Mouse (Mus musculus) midbrain, embryonic 12.5 days (tissue): Measurements from ENCODE around the gene Phf20. TPM values are rescaled to one million over a fixed set of nuclear protein-coding genes. Genes with fewer than 3 reads are reported as not detected.
"Not testable (repeated sequence)": the region's sequence is repeated elsewhere in the genome, so short reads cannot be mapped to it uniquely, and the experiment has no call there.

Source experiments
- ATAC-seq: fragments of 200-750 bp; cut with Nextera tagmentation; 2 replicates; pipeline ENCODE4 v1.8.0; 2017; ENCODE audit warnings: low read depth, moderate TSS enrichment, moderate library complexity; ENCODE audit not compliant: low FRiP score
- H3K27ac ChIP-seq: fragments of 300-500 bp; sonication (generic); replicated peaks from 2 replicates; pipeline ENCODE4 v1.5.1; 2016; ENCODE audit warnings: mild to moderate bottlenecking
- H3K27me3 ChIP-seq: fragments of 300-500 bp; sonication (generic); 2 replicates; pipeline ENCODE4 v1.6.1; 2016; ENCODE audit warnings: mild to moderate bottlenecking
- H3K36me3 ChIP-seq: fragments of 300-500 bp; sonication (generic); 2 replicates; pipeline ENCODE4 v1.6.1; 2016
- H3K4me1 ChIP-seq: fragments of 300-500 bp; sonication (generic); 2 replicates; pipeline ENCODE4 v1.6.1; 2016
- H3K4me2 ChIP-seq: fragments of 300-500 bp; sonication (generic); replicated peaks from 2 replicates; pipeline ENCODE4 v1.6.1; 2016; ENCODE audit warnings: mild to moderate bottlenecking, moderate library complexity
- H3K4me3 ChIP-seq: fragments of 300-500 bp; sonication (generic); 2 replicates; pipeline ENCODE4 v1.5.1; 2016; ENCODE audit warnings: mild to moderate bottlenecking
- H3K9ac ChIP-seq: fragments of 300-500 bp; sonication (generic); replicated peaks from 2 replicates; pipeline ENCODE4 v1.6.1; 2016; ENCODE audit warnings: mild to moderate bottlenecking, moderate library complexity
- H3K9me3 ChIP-seq: fragments of 300-500 bp; sonication (generic); 2 replicates; pipeline ENCODE4 v1.6.1; 2016; ENCODE audit warnings: mild to moderate bottlenecking
- WGBS: fragments of 180-500 bp; shearing (Covaris S2); methylation state at CpG from one replicate; pipeline ENCODE4 v1.1.7; 2016; 5-methylcytosine and 5-hydroxymethylcytosine counted together
- polyA plus RNA-seq: library from polyadenylated mRNA; unstranded; fragments of >200 nt; fragmentation: Nextera tagmentation; extraction: Ambion mirVana; gene quantifications from 2 replicates; pipeline ENCODE4 v1.2.1, GENCODE M21; 2016

The Phf20 gene
- polyA plus RNA-seq, 1 experiment from 2014 or later = 91.8 TPM

DNA sequence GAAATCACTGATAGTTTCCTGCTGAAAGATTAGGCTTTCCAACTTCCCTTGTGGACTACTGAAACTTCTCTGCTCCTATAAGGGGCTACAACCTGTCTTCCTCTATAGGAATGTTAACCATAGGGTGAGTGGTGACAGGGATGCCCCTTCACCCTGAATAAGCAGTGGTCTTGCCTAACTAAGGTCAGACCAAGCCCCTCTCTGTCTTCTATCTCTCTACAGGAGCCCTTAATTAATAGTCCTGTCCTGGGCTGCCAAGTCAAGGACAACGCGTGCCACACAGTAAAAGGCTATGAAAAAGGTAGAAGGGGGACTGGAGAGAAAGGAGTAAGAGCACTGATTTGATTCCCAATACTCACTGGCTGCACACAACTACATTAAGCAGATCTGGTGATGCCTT, 14.7 kb upstream of the Phf20 start:
- no peaks in the 10 kb centered on the region for H3K9me3 ChIP-seq
- H3K9ac ChIP-seq = peak overlapping the region; percentile 37
- no peak for ATAC-seq
- H3K27me3 ChIP-seq = no peaks in the 10 kb centered on the region
- peaks cover 15% of the 10 kb centered on the region for H3K36me3 ChIP-seq
- WGBS = 86% methylated on average over 2 of the region's 2 CpGs
- H3K27ac ChIP-seq = no peak overlapping the region
- no peak overlapping the region for H3K4me3 ChIP-seq
- H3K4me1 ChIP-seq = peaks cover 22% of the 10 kb centered on the region
- H3K4me2 ChIP-seq = peak overlapping the region; percentile 60

DNA sequence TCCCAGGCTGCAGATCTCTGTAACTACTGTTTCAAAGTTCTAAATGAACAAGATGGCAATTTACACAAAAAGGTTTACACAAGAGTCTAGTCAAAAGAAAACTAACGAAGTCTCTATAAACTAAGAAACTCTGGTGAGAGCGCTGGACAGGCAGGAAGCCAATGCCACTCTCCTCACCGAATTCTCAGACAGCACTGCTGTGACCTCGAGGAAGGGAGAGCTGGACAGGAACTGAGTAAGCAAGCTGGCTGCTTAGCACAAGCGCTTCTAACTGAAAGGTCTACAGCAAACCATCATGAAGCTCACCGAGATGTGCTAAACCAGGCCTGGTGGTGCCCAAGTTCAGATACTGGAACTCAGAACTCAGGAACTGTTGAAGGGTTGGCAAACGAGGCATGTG, 7.0 kb upstream of the Phf20 start:
- H3K9ac ChIP-seq, H3K27me3 ChIP-seq, H3K36me3 ChIP-seq, H3K27ac ChIP-seq, H3K9me3 ChIP-seq, H3K4me1 ChIP-seq, ATAC-seq, H3K4me2 ChIP-seq, H3K4me3 ChIP-seq: not testable (repeated sequence)
- 86% methylated on average over 7 of the region's 7 CpGs for WGBS

DNA sequence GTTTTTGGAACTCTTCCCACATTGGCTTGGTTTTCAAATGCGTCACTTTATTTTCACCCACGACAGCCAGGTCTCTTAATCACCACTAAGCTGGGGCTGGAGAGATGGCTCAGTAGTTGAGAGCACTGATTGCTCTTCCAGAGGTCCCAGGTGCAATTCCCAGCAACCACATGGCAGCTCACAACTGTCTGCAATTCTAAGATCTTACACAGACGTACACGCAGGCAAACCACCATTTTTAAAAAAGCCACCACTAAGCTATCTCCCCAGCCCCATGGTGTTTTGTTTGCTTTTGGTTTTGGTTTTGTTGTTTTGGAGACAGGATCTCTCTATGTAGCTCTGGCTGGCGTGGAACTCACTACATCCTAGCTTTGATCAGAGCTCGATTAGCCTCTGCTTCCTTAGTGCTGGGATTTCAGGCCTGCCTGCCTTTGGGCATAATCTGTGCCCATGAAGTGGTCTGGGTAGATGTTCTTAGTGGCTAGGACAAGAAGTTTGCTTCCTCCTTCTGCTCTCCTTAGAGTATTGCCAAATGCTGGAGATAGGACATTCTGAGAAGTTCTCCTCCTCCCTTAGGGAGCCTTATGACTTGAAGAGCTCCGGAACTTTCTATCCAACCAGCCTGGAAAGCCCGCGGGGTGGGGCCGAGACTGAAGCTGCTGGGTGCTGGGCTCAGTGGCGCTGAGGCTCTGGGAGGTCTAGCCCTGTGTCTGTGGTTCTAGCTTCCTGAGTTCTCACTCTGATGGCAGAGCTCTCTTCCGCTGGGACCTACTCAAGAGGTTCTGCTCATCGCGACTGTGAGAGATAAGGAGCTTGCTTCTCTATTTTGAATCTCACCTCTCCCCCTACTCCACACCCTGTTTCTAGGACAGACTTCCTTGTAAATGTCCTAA, 6.0 kb upstream of the Phf20 start:
- no peak for ATAC-seq
- no peaks in the 10 kb centered on the region for H3K27me3 ChIP-seq
- WGBS = 85% methylated on average over 14 of the region's 14 CpGs

DNA sequence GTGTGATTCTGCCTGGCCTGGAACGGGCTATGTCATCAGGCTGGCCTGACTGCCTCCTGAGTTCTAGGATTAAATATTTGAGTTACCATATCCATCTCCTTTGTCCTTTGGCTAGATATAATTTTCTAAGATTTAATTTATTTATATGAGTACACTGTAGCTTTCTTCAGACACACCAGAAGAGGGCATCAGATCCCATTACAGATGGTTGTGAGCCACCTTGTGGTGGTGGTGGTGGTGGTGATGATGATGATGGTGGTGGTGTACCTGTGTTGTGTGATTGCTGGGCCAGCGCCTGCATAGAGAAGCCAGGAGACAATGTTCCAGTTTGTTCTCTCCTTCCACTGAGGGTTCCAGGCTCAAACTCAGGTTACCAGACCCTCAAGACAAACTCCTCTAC, 4.7 kb upstream of the Phf20 start:
- H3K9me3 ChIP-seq = no peaks in the 10 kb centered on the region
- no peak overlapping the region for H3K27ac ChIP-seq
- H3K4me2 ChIP-seq = no peak overlapping the region
- 96% methylated on average over 2 of the region's 2 CpGs for WGBS
- H3K27me3 ChIP-seq = no peaks in the 10 kb centered on the region
- no peaks in the 10 kb centered on the region for H3K36me3 ChIP-seq
- no peak for ATAC-seq
- no peak overlapping the region for H3K9ac ChIP-seq
- H3K4me3 ChIP-seq = no peak overlapping the region
- H3K4me1 ChIP-seq = peaks cover 4% of the 10 kb centered on the region

More for the DNA sequence above, 6.0 kb upstream of the Phf20 start:
- Histone ChIP-seq H3K27ac (no peak overlapping the region), H3K36me3 (no peaks in the 10 kb centered on the region), H3K9me3 (no peaks in the 10 kb centered on the region), H3K9ac (no peak overlapping the region), H3K4me1 (no peaks in the 10 kb centered on the region), H3K4me3 (no peak overlapping the region), H3K4me2 (no peak overlapping the region)

DNA sequence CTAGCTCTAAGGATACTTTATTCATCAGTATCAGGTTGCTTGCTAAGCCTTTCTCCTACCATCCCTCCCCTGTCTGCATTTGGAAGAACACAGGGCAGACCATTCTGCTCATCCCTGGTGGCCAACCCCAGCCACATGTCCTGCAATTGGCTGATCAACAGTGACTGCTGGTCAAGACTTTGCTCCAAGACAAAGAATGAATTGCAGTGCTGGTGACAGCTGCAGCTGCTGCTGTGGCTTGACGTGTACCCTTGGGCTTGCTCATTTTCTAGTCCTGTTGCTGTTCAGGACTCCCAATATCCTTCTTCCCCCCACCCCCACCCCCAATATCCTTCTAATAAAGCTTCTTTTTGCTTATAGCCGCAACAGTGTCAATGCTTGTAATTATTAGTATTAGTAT, 4.2 kb upstream of the Phf20 start:
- Histone ChIP-seq H3K9me3 (no peaks in the 10 kb centered on the region), H3K36me3 (no peaks in the 10 kb centered on the region), H3K4me3 (no peak overlapping the region), H3K27ac (no peak overlapping the region), H3K9ac (no peak overlapping the region), H3K4me1 (peaks cover 4% of the 10 kb centered on the region), H3K27me3 (no peaks in the 10 kb centered on the region), H3K4me2 (no peak overlapping the region)
- no peak for ATAC-seq
- whole genome bisulfite sequencing = 78% methylated on average over 2 of the region's 2 CpGs

DNA sequence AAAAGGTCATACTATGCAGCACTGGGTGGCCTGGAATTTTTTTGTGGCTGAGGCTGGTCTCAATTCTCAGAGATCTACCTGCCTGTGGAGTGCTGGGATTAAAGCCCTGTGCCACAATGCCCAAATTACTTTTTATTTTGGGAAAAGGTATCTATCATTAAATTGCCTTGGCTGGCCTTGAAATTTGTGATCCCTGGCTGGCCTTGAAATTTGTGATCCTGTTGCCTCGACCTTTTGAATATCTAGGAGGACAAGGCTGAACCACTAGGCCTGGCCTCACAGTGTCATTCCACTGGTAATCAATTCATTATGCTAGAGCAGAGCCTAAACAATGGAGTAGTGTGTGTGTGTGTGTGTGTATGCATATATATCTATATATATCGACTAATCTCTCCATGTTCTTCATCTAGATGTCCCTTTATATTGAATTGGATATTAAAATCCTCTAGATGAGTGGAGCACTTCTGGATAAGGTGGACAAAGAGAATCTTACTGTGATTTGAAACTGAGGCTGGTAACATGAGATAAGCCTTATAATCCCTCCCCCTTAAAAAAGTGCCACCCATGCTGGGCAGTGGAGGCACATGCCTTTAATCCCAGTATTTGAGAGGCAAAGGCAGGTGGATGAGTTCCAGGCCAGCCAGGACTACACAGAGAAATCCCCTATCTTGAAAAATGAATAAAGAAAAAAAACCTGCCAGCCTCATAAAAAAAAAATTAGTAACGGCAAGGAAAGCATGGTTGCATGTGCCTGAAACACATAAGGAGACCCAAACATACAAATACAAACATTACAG, 3.0 kb upstream of the Phf20 start:
- WGBS = 90% methylated on average over 3 of the region's 3 CpGs
- Histone ChIP-seq H3K9me3 (no peaks in the 10 kb centered on the region), H3K4me2 (no peak overlapping the region), H3K27ac (no peak overlapping the region), H3K4me3 (no peak overlapping the region), H3K27me3 (no peaks in the 10 kb centered on the region), H3K9ac (no peak overlapping the region), H3K36me3 (no peaks in the 10 kb centered on the region), H3K4me1 (peaks cover 14% of the 10 kb centered on the region)
- ATAC-seq = no peak

DNA sequence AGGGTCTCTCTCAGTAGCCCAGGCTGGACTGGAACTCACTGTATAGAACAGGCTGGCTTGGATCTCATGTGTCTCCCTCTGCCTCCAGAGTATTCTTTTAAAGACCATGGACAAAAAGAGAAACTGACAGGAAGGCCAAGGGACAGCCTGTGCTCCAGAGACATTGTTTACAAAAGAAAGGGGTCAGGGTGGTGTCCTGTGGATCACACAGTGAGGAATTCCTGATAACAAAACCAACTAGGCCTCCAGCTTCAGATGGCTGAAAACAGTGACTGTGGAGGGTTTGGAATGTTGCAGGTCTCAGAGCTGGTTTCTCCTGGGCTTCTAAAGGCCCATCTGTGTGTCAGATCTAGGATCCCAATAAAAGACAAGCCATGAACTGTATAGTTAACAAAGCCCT, 1.7 kb upstream of the Phf20 start:
- H3K4me2 ChIP-seq = no peak overlapping the region
- H3K27ac ChIP-seq = no peak overlapping the region
- H3K36me3 ChIP-seq = no peaks in the 10 kb centered on the region
- H3K4me3 ChIP-seq = no peak overlapping the region
- peaks cover 23% of the 10 kb centered on the region for H3K4me1 ChIP-seq
- no peak for ATAC-seq
- H3K9ac ChIP-seq = no peak overlapping the region
- H3K9me3 ChIP-seq = no peaks in the 10 kb centered on the region
- H3K27me3 ChIP-seq = no peaks in the 10 kb centered on the region

DNA sequence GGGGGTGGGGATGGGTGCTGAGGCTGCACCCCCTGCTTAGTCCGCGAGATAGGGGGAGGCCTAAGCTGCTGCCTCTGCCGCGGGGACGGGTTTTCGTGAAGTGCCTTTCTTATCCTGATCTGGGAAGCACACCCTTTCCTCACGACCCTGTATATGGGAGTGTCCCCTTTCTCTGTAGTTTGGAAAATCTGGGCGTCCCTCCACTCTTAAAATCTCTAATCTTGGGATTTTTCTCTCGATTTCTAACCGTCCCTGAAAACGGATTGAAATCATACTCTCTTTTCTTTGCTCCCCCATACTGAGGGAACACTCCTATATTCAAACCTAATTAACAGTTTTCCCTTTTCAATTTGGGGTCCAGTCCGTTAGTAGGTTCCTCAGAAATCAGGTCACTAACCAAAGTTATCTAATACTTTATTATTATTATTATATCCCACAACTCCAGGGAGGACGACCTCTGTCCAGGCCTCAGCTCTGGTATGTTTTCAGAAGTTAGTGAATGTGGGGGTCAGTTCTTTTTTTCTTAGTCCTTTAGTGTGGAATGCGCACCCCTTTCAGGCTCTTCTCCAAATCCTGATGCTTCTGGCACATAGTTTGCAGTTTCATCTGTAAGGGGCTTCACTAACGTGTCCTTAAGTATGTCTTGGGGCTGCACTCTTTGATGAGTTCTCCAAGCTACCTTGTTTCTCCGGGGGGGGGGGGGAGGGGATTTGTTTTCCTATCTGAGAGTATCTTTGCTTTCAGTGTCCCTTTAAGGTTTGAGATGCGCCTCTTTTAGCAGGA, 1.1 kb downstream of the Phf20 start:
- H3K4me1 ChIP-seq = peaks cover 28% of the 10 kb centered on the region
- H3K4me2 ChIP-seq = peak overlapping the region; percentile 71
- WGBS = 4% methylated on average over 17 of the region's 17 CpGs
- H3K27me3 ChIP-seq = no peaks in the 10 kb centered on the region
- peak overlapping the region; percentile 75 for H3K4me3 ChIP-seq
- ATAC-seq = no peak
- peaks cover 16% of the 10 kb centered on the region for H3K36me3 ChIP-seq
- H3K9me3 ChIP-seq = no peaks in the 10 kb centered on the region
- H3K27ac ChIP-seq = peak overlapping the region; percentile 96
- H3K9ac ChIP-seq = peak overlapping the region; percentile 79

DNA sequence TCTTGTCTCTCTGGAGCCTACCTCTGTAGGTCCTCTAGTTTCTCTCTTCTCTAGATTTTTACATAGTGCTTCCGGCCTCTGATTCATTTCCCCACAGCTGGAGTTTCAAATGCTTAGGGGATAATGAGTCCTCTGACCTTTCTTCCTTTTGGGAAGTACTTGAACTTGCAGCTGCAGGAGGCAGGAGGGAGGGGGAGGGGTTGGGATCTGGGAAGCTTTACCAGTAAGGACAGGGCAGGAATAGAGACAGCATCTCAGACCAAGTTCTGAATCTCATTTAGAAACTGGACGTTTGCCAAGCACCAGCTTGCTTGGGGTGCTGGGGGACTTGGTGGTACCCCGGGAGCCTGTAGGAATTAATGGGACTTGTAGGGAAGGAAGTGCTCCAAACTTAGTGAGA, 3.7 kb downstream of the Phf20 start:
- 67% methylated on average over 3 of the region's 3 CpGs for WGBS
- peaks cover 36% of the 10 kb centered on the region for H3K4me1 ChIP-seq
- H3K36me3 ChIP-seq = peaks cover 22% of the 10 kb centered on the region
- H3K4me2 ChIP-seq = no peak overlapping the region
- no peaks in the 10 kb centered on the region for H3K9me3 ChIP-seq
- H3K27me3 ChIP-seq = no peaks in the 10 kb centered on the region
- H3K9ac ChIP-seq = no peak overlapping the region
- H3K27ac ChIP-seq = no peak overlapping the region
- H3K4me3 ChIP-seq = no peak overlapping the region
- no peak for ATAC-seq

DNA sequence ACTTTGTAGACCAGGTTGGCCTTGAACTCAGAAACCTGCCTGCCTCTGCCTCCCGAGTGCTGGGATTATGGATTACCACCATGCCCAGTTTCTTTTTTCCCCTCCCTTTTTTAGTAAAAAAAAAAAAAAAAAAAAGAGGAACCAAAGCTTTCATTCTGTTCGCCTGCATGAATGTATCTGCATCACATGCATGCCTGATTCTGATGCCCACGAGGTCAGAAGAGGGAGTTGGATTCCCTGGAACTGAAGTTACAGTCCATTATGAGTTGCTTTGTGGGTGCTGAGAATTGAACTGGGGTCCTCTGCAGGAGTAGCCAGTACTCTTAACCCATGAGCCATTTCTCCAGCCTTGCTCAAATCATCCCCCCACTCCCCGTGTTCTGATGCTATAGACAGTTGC, 5.2 kb downstream of the Phf20 start:
- Histone ChIP-seq H3K9me3 (no peaks in the 10 kb centered on the region), H3K27ac (no peak overlapping the region), H3K36me3 (peaks cover 30% of the 10 kb centered on the region), H3K4me1 (peaks cover 32% of the 10 kb centered on the region), H3K4me3 (no peak overlapping the region), H3K4me2 (no peak overlapping the region), H3K9ac (no peak overlapping the region), H3K27me3 (no peaks in the 10 kb centered on the region)
- ATAC-seq = no peak
- 97% methylated on average over 4 of the region's 4 CpGs for WGBS

DNA sequence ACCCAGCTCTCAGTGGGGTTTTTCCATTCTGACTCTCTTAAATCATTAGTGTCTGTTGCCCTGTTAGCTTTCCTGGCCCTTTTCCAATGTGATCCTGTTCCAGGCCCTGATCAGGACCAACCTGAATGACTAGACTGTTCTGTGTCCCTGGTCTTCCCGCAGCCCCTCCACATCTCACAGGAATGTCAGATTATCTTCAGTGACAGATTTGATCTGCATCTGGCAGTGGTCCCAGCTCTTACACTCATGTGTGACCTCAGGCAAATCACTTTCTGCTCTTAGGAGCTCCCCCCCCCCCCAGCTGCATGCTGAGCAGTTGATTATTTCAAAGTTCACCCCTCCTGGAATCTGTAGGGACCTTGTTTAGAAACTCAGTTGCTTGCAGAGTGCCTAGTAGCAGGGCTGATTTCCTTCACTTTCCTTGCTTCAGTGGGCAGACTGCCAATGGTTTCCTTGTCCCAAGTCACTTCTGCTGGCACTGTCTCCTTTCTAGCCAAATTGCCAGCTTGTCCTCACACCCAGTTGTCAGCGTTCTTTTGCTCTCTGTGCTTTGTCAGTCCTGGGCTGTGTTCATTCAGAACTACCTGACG, 6.7 kb downstream of the Phf20 start:
- peaks cover 41% of the 10 kb centered on the region for H3K36me3 ChIP-seq
- ATAC-seq = 0 out of 2 replicates have a peak, but pooled peaks have one; percentile 9
- H3K27ac ChIP-seq = peak overlapping the region; percentile 49; the same call in 1 of the 2 replicates
- 80% methylated on average over 3 of the region's 3 CpGs for WGBS
- no peaks in the 10 kb centered on the region for H3K9me3 ChIP-seq
- no peaks in the 10 kb centered on the region for H3K27me3 ChIP-seq
- no peak overlapping the region for H3K4me3 ChIP-seq
- H3K4me1 ChIP-seq = peaks cover 25% of the 10 kb centered on the region
- no peak overlapping the region for H3K9ac ChIP-seq
- no peak overlapping the region for H3K4me2 ChIP-seq
